Mouse (Mus musculus): ENCODE data around the gene Rere.

DNA sequence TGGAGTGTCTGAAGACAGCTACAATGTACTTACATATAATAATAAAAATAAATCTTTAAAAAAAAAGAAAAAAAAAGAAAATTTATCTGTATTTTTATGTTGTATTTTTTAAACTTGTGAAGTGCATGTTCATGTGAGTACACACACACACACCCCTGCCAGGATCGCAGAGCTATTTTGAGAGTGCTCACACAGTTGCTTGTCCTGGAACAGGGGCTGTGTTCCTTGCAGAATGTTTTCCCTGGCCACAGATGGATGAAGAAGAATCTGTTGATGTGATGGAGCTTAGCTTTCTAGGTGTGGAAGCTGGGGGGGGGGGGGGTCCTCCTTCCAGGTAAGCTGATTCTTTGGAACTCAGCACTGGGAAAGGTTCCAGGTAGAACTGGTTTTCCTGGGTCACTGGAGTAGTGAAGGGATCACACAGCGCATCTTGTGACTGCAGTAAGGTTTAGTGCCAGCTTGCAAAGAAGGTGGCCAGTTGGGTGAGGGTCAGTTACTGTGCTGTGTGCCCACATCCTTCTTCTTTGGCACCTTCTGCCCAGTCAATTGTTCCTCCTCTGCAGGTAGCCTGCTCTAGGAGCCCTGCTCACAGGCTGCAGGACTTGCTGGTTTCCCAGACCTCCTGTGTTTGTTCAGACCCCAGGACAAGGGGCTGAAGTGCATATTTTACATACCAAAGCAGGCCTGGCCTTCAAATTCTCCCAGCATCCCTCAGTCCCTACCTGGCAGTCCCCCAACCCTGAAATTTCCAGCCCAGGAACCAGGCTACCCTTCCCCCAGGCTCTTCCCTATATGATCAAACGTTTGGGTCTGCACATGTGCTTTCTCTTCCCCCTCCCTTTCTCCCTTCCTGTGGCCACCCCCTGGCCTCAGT, 317.9 kb downstream of the Rere start:
- TF ChIP-seq CTCF (IDR thresholded peaks at IDR 0.05; ENCODE audit: low read depth) (no peak), EP300 (IDR thresholded peaks at IDR 0.05; ENCODE audit: low read depth) (no peak)

Data from liver, embryonic 14.5 days (tissue).